Mouse (Mus musculus): ENCODE measurements around the gene Gys2.

- no peak for TF ChIP-seq CTCF (IDR thresholded peaks at IDR 0.05; ENCODE audit: extremely low read depth, insufficient read length, insufficient replicate concordance, low read depth, low read length)
- no peak for TF ChIP-seq POLR2A (IDR thresholded peaks at IDR 0.05; ENCODE audit: low read depth, low read length)
Measured at GRCm38 (mm10) chr6:142458010-142458409, 14.9 kb downstream of the Gys2 start.
